Mouse (Mus musculus) frontal cortex, postnatal 36 days (tissue): Measurements from ENCODE around the gene Sap25.

Experiments used
- DNase-seq, 2 experiments: peaks; one replicate each; pipeline ENCODE4 v3.0.0; 2022; ENCODE audit warnings: low spot score in 2 of 2

The Sap25 gene

GRCm38 (mm10) chr5:137663057-137663456, 21.9 kb downstream of the Sap25 start:
- DNase-seq: no peak

- no peak for DNase-seq
These were observed 27.8 kb downstream of the Sap25 start for GRCm38 (mm10) chr5:137668971-137669370.

GRCm38 (mm10) chr5:137670240-137670639, 29.1 kb downstream of the Sap25 start:
- DNase-seq: no peak

GRCm38 (mm10) chr5:137671443-137672240, 30.5 kb downstream of the Sap25 start:
- DNase-seq: peak; percentile 51 to 52

DNA sequence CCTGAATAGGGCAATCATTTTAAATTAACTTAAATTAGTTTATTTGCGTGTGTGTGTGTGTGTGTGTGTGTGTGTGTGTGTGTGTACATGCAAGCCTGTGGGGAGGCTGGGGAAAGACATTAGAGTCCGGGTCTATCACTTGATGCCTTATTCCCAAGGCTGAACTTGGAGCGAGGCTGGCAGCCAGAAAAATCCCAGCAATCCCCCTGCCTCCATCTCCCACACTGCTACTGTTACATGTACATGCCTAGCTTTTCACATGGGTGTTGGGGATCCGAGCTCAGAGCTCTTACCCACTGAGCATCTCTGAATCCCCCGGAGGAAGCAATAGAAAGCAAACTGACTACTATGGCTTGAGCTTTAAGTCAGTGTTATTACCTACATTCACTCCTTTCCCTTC, 31.2 kb downstream of the Sap25 start:
- no peak for DNase-seq

- no peak for DNase-seq
These were observed 31.9 kb downstream of the Sap25 start for GRCm38 (mm10) chr5:137673015-137673414.

DNA sequence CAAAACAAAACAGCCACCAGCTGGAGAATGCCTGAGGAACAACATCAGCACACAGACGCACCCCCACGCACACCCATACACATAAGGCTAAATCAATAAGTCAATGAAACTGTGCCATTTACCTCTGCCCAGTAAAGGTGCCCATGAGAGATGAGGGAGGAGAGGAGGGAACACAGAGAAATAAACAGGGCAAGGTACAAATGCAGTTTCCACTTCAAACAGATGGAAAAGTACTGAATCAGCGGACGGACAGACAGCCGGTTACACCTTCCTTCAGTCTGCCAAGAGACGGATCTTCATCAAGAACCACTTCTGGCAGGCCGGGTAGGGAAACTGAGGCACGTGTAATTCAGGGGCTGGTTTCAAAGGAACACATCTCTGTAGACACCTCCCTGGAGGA, 33.7 kb downstream of the Sap25 start:
- DNase-seq: no peak

- no peak for DNase-seq
These were observed 36.7 kb downstream of the Sap25 start for GRCm38 (mm10) chr5:137677859-137678258.

- DNase-seq: no peak
These were observed 37.6 kb downstream of the Sap25 start for GRCm38 (mm10) chr5:137678736-137679135.

GRCm38 (mm10) chr5:137679726-137680125, 38.6 kb downstream of the Sap25 start:
- DNase-seq: no peak

- peak in 1 of 2 experiments; percentile 15 for DNase-seq
These were observed 41.4 kb downstream of the Sap25 start for GRCm38 (mm10) chr5:137682526-137682925.

DNA sequence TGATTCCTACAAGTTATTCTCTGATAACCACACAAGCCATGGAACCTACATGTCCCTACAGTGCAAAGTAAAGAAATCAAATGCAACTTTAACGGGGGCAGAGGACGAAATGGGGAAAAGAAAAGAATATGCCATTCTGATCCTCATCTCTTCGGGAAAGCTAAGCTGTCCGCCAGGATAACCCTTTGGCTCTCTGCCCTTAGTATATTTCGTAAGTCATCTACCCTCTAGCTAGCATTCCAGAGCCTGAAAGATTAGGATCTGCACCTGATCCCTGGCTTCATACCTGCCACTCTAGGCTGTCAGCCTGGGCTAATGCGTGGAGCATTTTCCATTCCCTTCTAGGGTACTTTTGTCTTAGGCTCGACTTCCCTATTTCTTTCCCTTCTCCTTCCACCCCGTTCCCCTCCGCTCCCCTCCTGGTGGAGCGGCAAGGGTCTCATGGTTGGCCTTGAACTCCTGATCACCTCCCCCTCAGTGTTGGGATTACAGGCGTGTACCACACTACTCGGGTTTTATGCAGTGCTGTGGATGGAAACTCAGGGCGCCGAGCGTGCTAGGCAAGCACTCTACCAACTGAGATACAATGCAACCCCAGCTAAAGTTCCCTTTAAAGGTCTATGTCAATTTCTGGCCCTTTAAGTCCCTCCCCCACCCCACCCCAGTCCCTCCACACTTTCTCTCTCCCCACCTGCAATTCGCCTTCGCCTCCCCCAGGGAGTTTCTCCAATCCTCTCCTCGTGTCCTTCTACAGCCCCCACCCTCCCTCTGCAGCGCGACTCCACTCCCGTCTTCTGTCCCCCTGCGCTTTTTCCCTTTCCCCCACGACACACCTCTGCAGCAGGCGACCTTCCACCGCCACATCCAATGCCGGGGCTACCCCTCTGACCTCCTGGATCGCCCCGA, 42.5 kb downstream of the Sap25 start:
- DNase-seq: peak in 1 of 2 experiments; percentile 10

DNA sequence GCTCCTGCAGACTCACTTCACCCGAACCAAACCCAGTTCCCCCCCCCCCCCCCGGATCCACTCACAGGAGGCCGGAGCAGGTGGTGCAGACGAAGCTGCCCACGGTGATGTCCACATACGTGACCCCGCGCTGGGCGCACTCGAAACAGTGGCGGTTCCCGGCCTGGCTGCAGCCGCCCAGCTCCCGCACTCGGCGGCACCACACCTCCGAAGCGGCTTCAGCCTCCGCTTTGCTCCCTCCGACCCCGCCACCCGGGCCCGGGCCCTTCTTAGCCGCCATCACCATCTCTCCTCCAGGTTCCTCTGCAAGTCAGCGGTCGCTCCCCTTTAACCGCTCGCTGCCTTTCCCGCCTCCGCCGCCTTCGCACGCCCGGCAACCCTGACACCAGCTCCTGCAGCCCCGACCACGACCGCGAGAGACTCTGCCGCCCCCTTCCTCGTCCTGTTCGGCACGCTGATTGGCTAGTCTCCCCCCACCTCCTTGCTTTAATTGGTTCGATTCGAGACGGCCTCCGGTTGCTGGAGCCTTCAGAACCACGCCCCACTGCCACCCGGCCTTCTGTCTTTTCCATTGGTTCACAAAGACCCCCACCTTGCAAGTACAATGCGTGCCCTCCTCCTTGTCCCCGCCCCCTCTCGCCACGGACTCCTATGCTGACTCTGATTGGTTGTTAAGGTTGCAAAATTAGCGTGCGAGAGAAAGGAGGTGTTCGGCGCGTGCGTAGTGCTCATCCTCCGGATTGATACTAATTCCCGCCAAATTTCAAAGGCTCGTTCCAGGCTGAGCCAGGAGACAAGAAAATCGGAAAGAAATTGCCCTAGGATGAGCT, 43.4 kb downstream of the Sap25 start, which contains the start of gene Agfg2:
Agfg2 (minus strand) TSS at position 433 of the 830 bp plus-strand sequence.
- peak; percentile 99 for DNase-seq

- no peak for DNase-seq
These were observed 44.5 kb downstream of the Sap25 start for GRCm38 (mm10) chr5:137685653-137686052.

DNA sequence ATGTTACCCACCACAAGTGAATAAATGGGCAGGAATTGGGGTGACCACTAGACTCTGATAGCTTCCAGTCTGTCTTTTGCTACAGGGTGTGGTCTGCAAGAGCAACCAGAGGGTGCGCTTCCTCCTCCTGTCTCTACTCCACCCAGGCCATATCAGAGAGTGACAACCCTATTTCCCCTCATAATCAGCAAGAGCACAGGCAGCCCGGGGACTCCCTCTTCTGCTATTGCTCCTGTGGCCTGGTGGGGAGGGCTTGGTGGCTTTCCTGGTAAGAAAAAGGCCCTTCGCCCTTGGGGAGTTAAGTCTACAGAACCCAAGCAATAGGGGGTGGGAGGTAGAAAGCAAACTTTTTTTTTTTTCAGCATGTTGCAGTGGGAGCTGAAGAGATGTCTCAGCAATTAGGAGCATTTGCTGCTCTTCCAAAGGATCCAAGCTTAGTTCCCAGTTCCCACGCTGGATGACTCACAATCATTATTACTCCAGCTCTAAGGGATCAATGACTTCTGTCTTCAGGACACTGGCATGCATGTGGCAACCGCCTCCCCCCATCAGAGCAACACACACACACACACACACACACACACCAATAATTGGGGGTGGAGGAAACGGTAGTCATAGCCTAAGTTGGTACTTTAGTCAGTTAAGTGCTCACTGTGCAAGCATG, 45.1 kb downstream of the Sap25 start:
- DNase-seq: no peak

- no peak for DNase-seq
These were observed 48.8 kb downstream of the Sap25 start for GRCm38 (mm10) chr5:137689974-137690373.

DNA sequence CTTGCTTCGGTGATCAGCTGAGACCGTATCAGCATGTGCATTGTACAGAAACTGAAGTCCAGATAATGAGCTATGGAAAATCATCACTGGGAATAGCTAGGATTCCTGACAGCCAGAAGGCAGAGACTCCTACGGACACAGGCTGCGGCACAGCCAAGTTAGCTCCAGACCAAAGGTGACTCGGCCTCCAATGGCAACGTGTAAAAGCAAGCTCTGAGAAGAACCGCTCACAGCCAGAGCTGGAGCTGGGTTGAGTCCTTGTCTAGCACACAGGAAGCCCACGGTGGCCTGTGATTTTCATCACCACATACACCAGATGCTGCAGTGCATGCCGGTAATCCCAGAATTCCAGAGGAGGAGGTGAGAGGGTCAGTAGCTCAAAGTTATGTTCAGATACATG, 49.4 kb downstream of the Sap25 start:
- no peak for DNase-seq

GRCm38 (mm10) chr5:137691881-137692280, 50.7 kb downstream of the Sap25 start:
- DNase-seq: no peak
